Mouse (Mus musculus): Measurements from ENCODE around the gene Hhip. TPM values are rescaled to one million over a fixed set of nuclear protein-coding genes. Genes with fewer than 3 reads are reported as not detected.

Gene Hhip
- polyA plus RNA-seq, 1 experiment from 2014 or later = 5.1 TPM

GRCm38 (mm10) chr8:79984946-79985345 is 72.9 kb downstream of the Hhip start:
- H3K4me3 ChIP-seq (replicated peaks) = no peak overlapping the region
- H3K4me1 ChIP-seq = no peaks in the 10 kb centered on the region
- no peak overlapping the region for H3K9ac ChIP-seq (replicated peaks)
- no peaks in the 10 kb centered on the region for H3K9me3 ChIP-seq (replicated peaks)
- no peak overlapping the region for H3K4me2 ChIP-seq
- ATAC-seq (ENCODE audit: low FRiP score) = no peak
- 61% methylated on average over 2 of the region's 2 CpGs for WGBS
- H3K27me3 ChIP-seq (replicated peaks) = no peaks in the 10 kb centered on the region
- H3K27ac ChIP-seq (replicated peaks) = no peak overlapping the region
- no peaks in the 10 kb centered on the region for H3K36me3 ChIP-seq

- no peaks in the 10 kb centered on the region for H3K9me3 ChIP-seq (replicated peaks)
- no peaks in the 10 kb centered on the region for H3K27me3 ChIP-seq (replicated peaks)
- H3K9ac ChIP-seq (replicated peaks) = no peak overlapping the region
- 58% methylated on average over 4 of the region's 4 CpGs for WGBS
- H3K4me3 ChIP-seq (replicated peaks) = no peak overlapping the region
- H3K4me2 ChIP-seq = no peak overlapping the region
- H3K4me1 ChIP-seq = no peaks in the 10 kb centered on the region
- no peak overlapping the region for H3K27ac ChIP-seq (replicated peaks)
- H3K36me3 ChIP-seq = no peaks in the 10 kb centered on the region
- ATAC-seq (ENCODE audit: low FRiP score) = no peak
Measured at GRCm38 (mm10) chr8:79982144-79982543, 75.7 kb downstream of the Hhip start.

GRCm38 (mm10) chr8:79966159-79966558 is 91.6 kb downstream of the Hhip start:
- Histone ChIP-seq H3K27ac (replicated peaks) (no peak overlapping the region), H3K36me3 (no peaks in the 10 kb centered on the region), H3K9me3 (replicated peaks) (no peaks in the 10 kb centered on the region), H3K4me2 (no peak overlapping the region), H3K9ac (replicated peaks) (no peak overlapping the region), H3K4me1 (no peaks in the 10 kb centered on the region), H3K4me3 (replicated peaks) (no peak overlapping the region), H3K27me3 (replicated peaks) (no peaks in the 10 kb centered on the region)
- ATAC-seq (ENCODE audit: low FRiP score) = no peak
- 64% methylated on average over 6 of the region's 6 CpGs for WGBS

GRCm38 (mm10) chr8:79952857-79953256 is 104.9 kb downstream of the Hhip start:
- no peak for ATAC-seq (ENCODE audit: low FRiP score)

GRCm38 (mm10) chr8:79950376-79950775 is 107.4 kb downstream of the Hhip start:
- ATAC-seq (ENCODE audit: low FRiP score) = no peak
- Histone ChIP-seq H3K4me1 (no peaks in the 10 kb centered on the region), H3K36me3 (no peaks in the 10 kb centered on the region), H3K9me3 (replicated peaks) (no peaks in the 10 kb centered on the region), H3K9ac (replicated peaks) (no peak overlapping the region), H3K4me3 (replicated peaks) (no peak overlapping the region), H3K27me3 (replicated peaks) (no peaks in the 10 kb centered on the region), H3K4me2 (no peak overlapping the region), H3K27ac (replicated peaks) (no peak overlapping the region)
- WGBS = 88% methylated on average over 3 of the region's 3 CpGs

More at GRCm38 (mm10) chr8:79952857-79953256, 104.9 kb downstream of the Hhip start:
- Histone ChIP-seq H3K27ac (replicated peaks) (no peak overlapping the region), H3K9me3 (replicated peaks) (no peaks in the 10 kb centered on the region), H3K4me2 (no peak overlapping the region), H3K4me1 (no peaks in the 10 kb centered on the region), H3K27me3 (replicated peaks) (no peaks in the 10 kb centered on the region), H3K4me3 (replicated peaks) (no peak overlapping the region), H3K9ac (replicated peaks) (no peak overlapping the region), H3K36me3 (no peaks in the 10 kb centered on the region)
- 43% methylated on average over 3 of the region's 3 CpGs for WGBS

- no peaks in the 10 kb centered on the region for H3K27me3 ChIP-seq (replicated peaks)
- no peak overlapping the region for H3K27ac ChIP-seq (replicated peaks)
- H3K9ac ChIP-seq (replicated peaks) = no peak overlapping the region
- H3K4me1 ChIP-seq = no peaks in the 10 kb centered on the region
- H3K36me3 ChIP-seq = no peaks in the 10 kb centered on the region
- no peak overlapping the region for H3K4me2 ChIP-seq
- ATAC-seq (ENCODE audit: low FRiP score) = no peak
- 88% methylated on average over 9 of the region's 9 CpGs for WGBS
- no peaks in the 10 kb centered on the region for H3K9me3 ChIP-seq (replicated peaks)
- no peak overlapping the region for H3K4me3 ChIP-seq (replicated peaks)
Measured at GRCm38 (mm10) chr8:79945501-79946076, 112.2 kb downstream of the Hhip start.

- Histone ChIP-seq H3K27me3 (replicated peaks) (no peaks in the 10 kb centered on the region), H3K27ac (replicated peaks) (no peak overlapping the region), H3K4me2 (no peak overlapping the region), H3K4me1 (no peaks in the 10 kb centered on the region), H3K36me3 (no peaks in the 10 kb centered on the region), H3K9me3 (replicated peaks) (no peaks in the 10 kb centered on the region), H3K9ac (replicated peaks) (no peak overlapping the region), H3K4me3 (replicated peaks) (no peak overlapping the region)
- ATAC-seq (ENCODE audit: low FRiP score) = no peak
- WGBS = 91% methylated on average over 5 of the region's 5 CpGs
Measured at GRCm38 (mm10) chr8:79941070-79941469, 116.7 kb downstream of the Hhip start.

GRCm38 (mm10) chr8:79936856-79937445 is 120.9 kb downstream of the Hhip start:
- H3K9me3 ChIP-seq (replicated peaks) = no peaks in the 10 kb centered on the region
- H3K36me3 ChIP-seq = no peaks in the 10 kb centered on the region
- WGBS = 79% methylated on average over 9 of the region's 9 CpGs
- H3K4me1 ChIP-seq = no peaks in the 10 kb centered on the region
- no peak overlapping the region for H3K4me2 ChIP-seq
- no peaks in the 10 kb centered on the region for H3K27me3 ChIP-seq (replicated peaks)
- no peak for ATAC-seq (ENCODE audit: low FRiP score)
- H3K9ac ChIP-seq (replicated peaks) = no peak overlapping the region
- H3K4me3 ChIP-seq (replicated peaks) = no peak overlapping the region
- no peak overlapping the region for H3K27ac ChIP-seq (replicated peaks)

- 64% methylated on average over 7 of the region's 7 CpGs for WGBS
- Histone ChIP-seq H3K9me3 (replicated peaks) (no peaks in the 10 kb centered on the region), H3K4me2 (no peak overlapping the region), H3K9ac (replicated peaks) (no peak overlapping the region), H3K27ac (replicated peaks) (no peak overlapping the region), H3K27me3 (replicated peaks) (no peaks in the 10 kb centered on the region), H3K4me1 (no peaks in the 10 kb centered on the region), H3K4me3 (replicated peaks) (no peak overlapping the region), H3K36me3 (no peaks in the 10 kb centered on the region)
- ATAC-seq (ENCODE audit: low FRiP score) = no peak
Measured at GRCm38 (mm10) chr8:79935793-79936192, 122.0 kb downstream of the Hhip start.

GRCm38 (mm10) chr8:79929202-79929601 is 128.6 kb downstream of the Hhip start:
- H3K4me2 ChIP-seq = no peak overlapping the region

GRCm38 (mm10) chr8:79917211-79917610 is 140.6 kb downstream of the Hhip start:
- no peaks in the 10 kb centered on the region for H3K27me3 ChIP-seq (replicated peaks)
- no peaks in the 10 kb centered on the region for H3K4me1 ChIP-seq
- H3K36me3 ChIP-seq = no peaks in the 10 kb centered on the region
- no peak overlapping the region for H3K4me2 ChIP-seq
- 76% methylated on average over 7 of the region's 7 CpGs for WGBS
- no peak overlapping the region for H3K4me3 ChIP-seq (replicated peaks)
- H3K27ac ChIP-seq (replicated peaks) = no peak overlapping the region
- ATAC-seq (ENCODE audit: low FRiP score) = no peak
- no peaks in the 10 kb centered on the region for H3K9me3 ChIP-seq (replicated peaks)
- no peak overlapping the region for H3K9ac ChIP-seq (replicated peaks)

More at GRCm38 (mm10) chr8:79929202-79929601, 128.6 kb downstream of the Hhip start:
- no peaks in the 10 kb centered on the region for H3K36me3 ChIP-seq
- H3K27me3 ChIP-seq (replicated peaks) = no peaks in the 10 kb centered on the region
- 22% methylated on average over 4 of the region's 4 CpGs for WGBS
- H3K4me3 ChIP-seq (replicated peaks) = no peak overlapping the region
- H3K4me1 ChIP-seq = no peaks in the 10 kb centered on the region; the same call in 1 of the 2 replicates
- H3K9ac ChIP-seq (replicated peaks) = no peak overlapping the region
- no peaks in the 10 kb centered on the region for H3K9me3 ChIP-seq (replicated peaks)
- no peak overlapping the region for H3K27ac ChIP-seq (replicated peaks)
- no peak; the same call in 1 of the 2 replicates for ATAC-seq (ENCODE audit: low FRiP score)
